Mouse (Mus musculus): ENCODE results near the gene Adam1b.
"Not testable (repeated sequence)": the region's sequence is repeated elsewhere in the genome, so short reads cannot be mapped to it uniquely, and the experiment has no call there.

The Adam1b gene

GRCm38 (mm10) chr5:121503231-121503630, at the start of gene Adam1b:
Gene Adam1b (minus strand): TSS chr5:121503435.
- ATAC-seq (ENCODE audit: low TSS enrichment) = no peak

GRCm38 (mm10) chr5:121549196-121549595, 46.0 kb upstream of the Adam1b start:
- no peak for ATAC-seq (ENCODE audit: low TSS enrichment)

- ATAC-seq (ENCODE audit: low TSS enrichment) = no peak
Measured at GRCm38 (mm10) chr5:121547084-121547483, 43.8 kb upstream of the Adam1b start.

- ATAC-seq (ENCODE audit: low TSS enrichment) = peak; percentile 44; the same call in 1 of the 2 replicates
Measured at GRCm38 (mm10) chr5:121546530-121546895, 43.3 kb upstream of the Adam1b start.

GRCm38 (mm10) chr5:121545793-121546529, 42.7 kb upstream of the Adam1b start, which contains the start of gene Mapkapk5:
Gene Mapkapk5 (minus strand): TSS chr5:121545905.
- peak; percentile 93 for ATAC-seq (ENCODE audit: low TSS enrichment)

GRCm38 (mm10) chr5:121544910-121545792, 41.9 kb upstream of the Adam1b start, which contains the start of the genes Adam1a and Gm42878:
Gene Adam1a (minus strand): TSS chr5:121545482.
Gene Gm42878 (minus strand): TSS chr5:121545482.
- ATAC-seq (ENCODE audit: low TSS enrichment) = peak; percentile 42

GRCm38 (mm10) chr5:121543370-121543769, 40.1 kb upstream of the Adam1b start:
- no peak for ATAC-seq (ENCODE audit: low TSS enrichment)

- ATAC-seq (ENCODE audit: low TSS enrichment) = no peak
Measured at GRCm38 (mm10) chr5:121541235-121541634, 38.0 kb upstream of the Adam1b start.

GRCm38 (mm10) chr5:121540066-121540465, 36.8 kb upstream of the Adam1b start:
- ATAC-seq (ENCODE audit: low TSS enrichment) = no peak

- ATAC-seq (ENCODE audit: low TSS enrichment) = no peak
Measured at GRCm38 (mm10) chr5:121537588-121537987, 34.4 kb upstream of the Adam1b start.

GRCm38 (mm10) chr5:121536921-121537555, 33.8 kb upstream of the Adam1b start:
- no peak for ATAC-seq (ENCODE audit: low TSS enrichment)

- ATAC-seq (ENCODE audit: low TSS enrichment) = no peak
Measured at GRCm38 (mm10) chr5:121535116-121535515, 31.9 kb upstream of the Adam1b start.

GRCm38 (mm10) chr5:121534521-121534920, 31.3 kb upstream of the Adam1b start:
- ATAC-seq (ENCODE audit: low TSS enrichment) = no peak

- ATAC-seq (ENCODE audit: low TSS enrichment) = no peak
Measured at GRCm38 (mm10) chr5:121526961-121527360, 23.7 kb upstream of the Adam1b start.

GRCm38 (mm10) chr5:121526526-121526925, 23.3 kb upstream of the Adam1b start:
- no peak for ATAC-seq (ENCODE audit: low TSS enrichment)

GRCm38 (mm10) chr5:121525774-121526450, 22.7 kb upstream of the Adam1b start:
- ATAC-seq (ENCODE audit: low TSS enrichment) = no peak

- not testable (repeated sequence) for ATAC-seq (ENCODE audit: low TSS enrichment)
Measured at GRCm38 (mm10) chr5:121519758-121520157, 16.5 kb upstream of the Adam1b start.

- no peak for ATAC-seq (ENCODE audit: low TSS enrichment)
Measured at GRCm38 (mm10) chr5:121518983-121519382, 15.7 kb upstream of the Adam1b start.

- no peak for ATAC-seq (ENCODE audit: low TSS enrichment)
Measured at GRCm38 (mm10) chr5:121510009-121510408, 6.8 kb upstream of the Adam1b start.

GRCm38 (mm10) chr5:121506846-121507245, 3.6 kb upstream of the Adam1b start:
- ATAC-seq (ENCODE audit: low TSS enrichment) = no peak

- ATAC-seq (ENCODE audit: low TSS enrichment) = not testable (repeated sequence)
Measured at GRCm38 (mm10) chr5:121501424-121501996, 1.7 kb downstream of the Adam1b start.
